Mouse (Mus musculus) forebrain, embryonic 13.5 days (tissue): Measurements from ENCODE around the gene Gck. TPM values are rescaled to one million over a fixed set of nuclear protein-coding genes. Genes with fewer than 3 reads are reported as not detected.

Source experiments
- ATAC-seq: fragments of 200-750 bp; cut with Nextera tagmentation; 2 replicates; pipeline ENCODE4 v1.8.0; 2017
- H3K27ac ChIP-seq: fragments of 300-500 bp; sonication (generic); 2 replicates; pipeline ENCODE4 v1.5.1; 2015; ENCODE audit warnings: inconsistent platforms, mild to moderate bottlenecking, moderate library complexity
- H3K27me3 ChIP-seq: fragments of 300-500 bp; sonication (generic); 2 replicates; pipeline ENCODE4 v1.6.1; 2015; ENCODE audit warnings: mild to moderate bottlenecking, inconsistent platforms
- H3K36me3 ChIP-seq: fragments of 300-500 bp; sonication (generic); 2 replicates; pipeline ENCODE4 v1.6.1; 2015; ENCODE audit warnings: mild to moderate bottlenecking, inconsistent platforms; ENCODE audit not compliant: poor library complexity, severe bottlenecking
- H3K4me1 ChIP-seq: fragments of 300-500 bp; sonication (generic); 2 replicates; pipeline ENCODE4 v1.6.1; 2015; ENCODE audit warnings: inconsistent platforms
- H3K4me2 ChIP-seq: fragments of 300-500 bp; sonication (generic); 2 replicates; pipeline ENCODE4 v1.6.1; 2015; ENCODE audit warnings: inconsistent platforms, mild to moderate bottlenecking, moderate library complexity
- H3K4me3 ChIP-seq: fragments of 300-500 bp; sonication (generic); 2 replicates; pipeline ENCODE4 v1.5.1; 2015; ENCODE audit warnings: mild to moderate bottlenecking, inconsistent platforms
- H3K9ac ChIP-seq: fragments of 300-500 bp; sonication (generic); 2 replicates; pipeline ENCODE4 v1.6.1; 2015; ENCODE audit warnings: mild to moderate bottlenecking, inconsistent platforms
- H3K9me3 ChIP-seq: fragments of 300-500 bp; sonication (generic); replicated peaks from 2 replicates; pipeline ENCODE4 v1.6.1; 2016; ENCODE audit warnings: inconsistent platforms
- WGBS: fragments of 180-500 bp; shearing (Covaris S2); methylation state at CpG from one replicate; pipeline ENCODE4 v1.1.7; 2015; 5-methylcytosine and 5-hydroxymethylcytosine counted together
- polyA plus RNA-seq: library from polyadenylated mRNA; unstranded; fragments of >200 nt; fragmentation: Nextera tagmentation; extraction: Ambion mirVana; gene quantifications from 2 replicates; pipeline ENCODE4 v1.2.1, GENCODE M21; 2015

Gck gene
- polyA plus RNA-seq, 1 experiment from 2014 or later = 5.8 TPM

- H3K4me2 ChIP-seq = no peak overlapping the region
Measured at GRCm38 (mm10) chr11:5904357-5904756, 45.5 kb downstream of the Gck start.

GRCm38 (mm10) chr11:5903844-5904243 lies 46.0 kb downstream of the Gck start:
- no peak for ATAC-seq
- Histone ChIP-seq H3K27ac (no peak overlapping the region), H3K27me3 (peaks cover 12% of the 10 kb centered on the region; the same call in 1 of the 2 replicates), H3K4me3 (no peak overlapping the region), H3K4me2 (no peak overlapping the region), H3K4me1 (peaks cover 24% of the 10 kb centered on the region), H3K9me3 (no peaks in the 10 kb centered on the region), H3K36me3 (no peaks in the 10 kb centered on the region), H3K9ac (no peak overlapping the region)
- 88% methylated on average over 2 of the region's 2 CpGs for WGBS

More at GRCm38 (mm10) chr11:5904357-5904756, 45.5 kb downstream of the Gck start:
- 91% methylated on average over 19 of the region's 19 CpGs for WGBS
- H3K27me3 ChIP-seq = peaks cover 9% of the 10 kb centered on the region; the same call in 1 of the 2 replicates
- H3K27ac ChIP-seq = no peak overlapping the region
- H3K9me3 ChIP-seq = no peaks in the 10 kb centered on the region
- no peaks in the 10 kb centered on the region for H3K36me3 ChIP-seq
- H3K9ac ChIP-seq = no peak overlapping the region
- H3K4me1 ChIP-seq = peaks cover 24% of the 10 kb centered on the region
- ATAC-seq = no peak
- H3K4me3 ChIP-seq = no peak overlapping the region

- ATAC-seq = peak; percentile 25
Measured at GRCm38 (mm10) chr11:5902390-5902789, 47.5 kb downstream of the Gck start.

GRCm38 (mm10) chr11:5901950-5902349 lies 47.9 kb downstream of the Gck start:
- Histone ChIP-seq H3K4me2 (peak overlapping the region; percentile 64), H3K36me3 (no peaks in the 10 kb centered on the region), H3K4me3 (peak overlapping the region; percentile 39), H3K27me3 (peaks cover 28% of the 10 kb centered on the region), H3K9ac (peak overlapping the region; percentile 63), H3K4me1 (peaks cover 24% of the 10 kb centered on the region), H3K9me3 (no peaks in the 10 kb centered on the region), H3K27ac (peak overlapping the region; percentile 52)
- peak; percentile 80 for ATAC-seq
- WGBS = under 1% methylated on average over 32 of the region's 32 CpGs

More at GRCm38 (mm10) chr11:5902390-5902789, 47.5 kb downstream of the Gck start:
- peaks cover 24% of the 10 kb centered on the region for H3K4me1 ChIP-seq
- peak overlapping the region; percentile 63 for H3K9ac ChIP-seq
- 8% methylated on average over 6 of the region's 6 CpGs for WGBS
- peak overlapping the region; percentile 40 for H3K27ac ChIP-seq
- no peaks in the 10 kb centered on the region for H3K36me3 ChIP-seq
- H3K4me2 ChIP-seq = peak overlapping the region; percentile 64
- H3K4me3 ChIP-seq = peak overlapping the region; percentile 39
- H3K27me3 ChIP-seq = peaks cover 24% of the 10 kb centered on the region; the same call in 1 of the 2 replicates
- no peaks in the 10 kb centered on the region for H3K9me3 ChIP-seq

GRCm38 (mm10) chr11:5901320-5901719 lies 48.6 kb downstream of the Gck start:
- Histone ChIP-seq H3K27ac (peak overlapping the region; percentile 52; the same call in 1 of the 2 replicates), H3K9ac (peak overlapping the region; percentile 63), H3K4me2 (peak overlapping the region; percentile 64), H3K4me3 (peak overlapping the region; percentile 39), H3K36me3 (no peaks in the 10 kb centered on the region), H3K4me1 (peaks cover 24% of the 10 kb centered on the region), H3K27me3 (peaks cover 32% of the 10 kb centered on the region), H3K9me3 (no peaks in the 10 kb centered on the region)
- WGBS = 21% methylated on average over 3 of the region's 3 CpGs
- peak; percentile 8 for ATAC-seq

GRCm38 (mm10) chr11:5899286-5899685 lies 50.6 kb downstream of the Gck start:
- Histone ChIP-seq H3K27me3 (peaks cover 32% of the 10 kb centered on the region), H3K4me1 (peaks cover 24% of the 10 kb centered on the region), H3K27ac (no peak overlapping the region), H3K4me3 (no peak overlapping the region), H3K36me3 (no peaks in the 10 kb centered on the region), H3K4me2 (no peak overlapping the region), H3K9me3 (no peaks in the 10 kb centered on the region), H3K9ac (no peak overlapping the region)
- WGBS = 90% methylated on average over 10 of the region's 10 CpGs
- ATAC-seq = no peak

GRCm38 (mm10) chr11:5898531-5898930 lies 51.4 kb downstream of the Gck start, which contains the start of gene Myl7:
TSS of gene Myl7 (minus strand) at chr11:5898782.
- H3K4me2 ChIP-seq = no peak within 1 kb of the TSS
- H3K27ac ChIP-seq = no peak within 1 kb of the TSS
- H3K27me3 ChIP-seq = peaks cover 32% of the 10 kb centered on the region
- H3K9me3 ChIP-seq = no peaks in the 10 kb centered on the region
- no peak for ATAC-seq
- H3K9ac ChIP-seq = no peak within 1 kb of the TSS
- H3K4me3 ChIP-seq = no peak within 1 kb of the TSS
- no peaks in the 10 kb centered on the region for H3K36me3 ChIP-seq
- WGBS = 71% methylated on average over 5 of the region's 5 CpGs
- H3K4me1 ChIP-seq = peaks cover 24% of the 10 kb centered on the region

- no peak overlapping the region for H3K27ac ChIP-seq
- no peak overlapping the region for H3K4me3 ChIP-seq
- peaks cover 20% of the 10 kb centered on the region for H3K4me1 ChIP-seq
- no peaks in the 10 kb centered on the region for H3K9me3 ChIP-seq
- no peak for ATAC-seq
- no peak overlapping the region for H3K9ac ChIP-seq
- H3K27me3 ChIP-seq = peaks cover 32% of the 10 kb centered on the region
- H3K4me2 ChIP-seq = no peak overlapping the region
- 12% methylated on average over 10 of the region's 10 CpGs for WGBS
- no peaks in the 10 kb centered on the region for H3K36me3 ChIP-seq
Measured at GRCm38 (mm10) chr11:5897839-5898238, 52.0 kb downstream of the Gck start.

- Histone ChIP-seq H3K4me1 (peaks cover 14% of the 10 kb centered on the region), H3K36me3 (no peaks in the 10 kb centered on the region), H3K9me3 (no peaks in the 10 kb centered on the region), H3K27ac (no peak overlapping the region), H3K27me3 (peaks cover 32% of the 10 kb centered on the region), H3K4me2 (no peak overlapping the region), H3K4me3 (no peak overlapping the region), H3K9ac (no peak overlapping the region)
- no peak for ATAC-seq
- WGBS = 11% methylated on average over 16 of the region's 16 CpGs
Measured at GRCm38 (mm10) chr11:5897230-5897629, 52.7 kb downstream of the Gck start.

- Histone ChIP-seq H3K9ac (no peak overlapping the region), H3K36me3 (no peaks in the 10 kb centered on the region), H3K9me3 (no peaks in the 10 kb centered on the region), H3K4me3 (no peak overlapping the region), H3K27ac (no peak overlapping the region), H3K4me1 (0 out of 2 replicates have a peak, but pooled peaks cover 4% of the 10 kb centered on the region), H3K27me3 (peaks cover 20% of the 10 kb centered on the region), H3K4me2 (no peak overlapping the region)
- no peak for ATAC-seq
- 74% methylated on average over 6 of the region's 6 CpGs for WGBS
Measured at GRCm38 (mm10) chr11:5893807-5894206, 56.1 kb downstream of the Gck start.

GRCm38 (mm10) chr11:5892810-5893368 lies 57.0 kb downstream of the Gck start:
- ATAC-seq = 0 out of 2 replicates have a peak, but pooled peaks have one; percentile 19
- H3K4me2 ChIP-seq = no peak overlapping the region
- H3K27me3 ChIP-seq = peaks cover 14% of the 10 kb centered on the region
- no peaks in the 10 kb centered on the region for H3K36me3 ChIP-seq
- H3K9me3 ChIP-seq = no peaks in the 10 kb centered on the region
- H3K9ac ChIP-seq = no peak overlapping the region
- H3K27ac ChIP-seq = peak overlapping the region; percentile 14
- no peak overlapping the region for H3K4me3 ChIP-seq
- WGBS = 69% methylated on average over 4 of the region's 4 CpGs
- 0 out of 2 replicates have a peak, but pooled peaks cover 4% of the 10 kb centered on the region for H3K4me1 ChIP-seq

- 73% methylated on average over 8 of the region's 8 CpGs for WGBS
- no peak overlapping the region for H3K9ac ChIP-seq
- H3K4me3 ChIP-seq = no peak overlapping the region
- peaks cover 7% of the 10 kb centered on the region for H3K4me1 ChIP-seq
- H3K36me3 ChIP-seq = no peaks in the 10 kb centered on the region
- no peaks in the 10 kb centered on the region for H3K9me3 ChIP-seq
- no peak overlapping the region; the same call in 1 of the 2 replicates for H3K27ac ChIP-seq
- no peak overlapping the region for H3K4me2 ChIP-seq
- ATAC-seq = no peak
- peaks cover 6% of the 10 kb centered on the region for H3K27me3 ChIP-seq
Measured at GRCm38 (mm10) chr11:5892151-5892591, 57.7 kb downstream of the Gck start.
